Mouse (Mus musculus): ENCODE measurements around the gene Mgat4a. TPM values are rescaled to one million over a fixed set of nuclear protein-coding genes. Genes with fewer than 3 reads are reported as not detected.

Gene Mgat4a
- total and polyA plus RNA-seq, 3 experiments = 22.3 to 23.2 (median 22.9) TPM

GRCm38 (mm10) chr1:37561955-37562354 is 21.1 kb upstream of the Mgat4a start (continued):
- TF ChIP-seq SIN3A (IDR thresholded peaks at IDR 0.05; ENCODE audit: low read length) = peak; percentile 52; the same call in 1 of the 2 replicates
- no peak for TF ChIP-seq CTCF (conservative IDR thresholded peaks at IDR 0.05 in 1 of 2, IDR thresholded peaks at IDR 0.05 in 1 of 2; ENCODE audit: low read depth in 2 of 2, low read length in 2 of 2)
- no peak for TF ChIP-seq MAZ (IDR thresholded peaks at IDR 0.05; ENCODE audit: low read depth, low read length)

- Histone ChIP-seq H3K27ac (ENCODE audit: insufficient read depth, low read depth) (no peak overlapping the region), H3K79me2 (replicated peaks; ENCODE audit: control insufficient read depth, extremely low read depth, insufficient read depth, poor library complexity, severe bottlenecking) (no peaks in the 10 kb centered on the region)
- in situ Hi-C loops (cut with MboI; ENCODE audit: low pct_ligation_motif_present, low pct_unique_long_range_greater_than_20kb, low sequenced_read_pairs) = no loop called here
Observed at GRCm38 (mm10) chr1:37560356-37560755, 19.5 kb upstream of the Mgat4a start.

GRCm38 (mm10) chr1:37551986-37552385 is 11.2 kb upstream of the Mgat4a start:
- dilution Hi-C loops (cut with MboI; ENCODE audit: extremely low pct_ligation_motif_present, extremely low pct_unique_long_range_greater_than_20kb, low sequenced_read_pairs) (no loop called here), in situ Hi-C loops (cut with MboI; ENCODE audit: low pct_ligation_motif_present, low pct_unique_long_range_greater_than_20kb, low sequenced_read_pairs) (no loop called here)
- Histone ChIP-seq H3K4me1 (ENCODE audit: control insufficient read depth in 1 of 2, insufficient read depth in 2 of 2) (peaks cover 9 to 15% of the 10 kb centered on the region in 2 experiments), H3K27me3 (replicated peaks) (no peaks in the 10 kb centered on the region), H3K4me3 (replicated peaks in 1 of 3; ENCODE audit: low read depth in 2 of 3, low read length in 2 of 3, poor library complexity in 1 of 3) (no peak overlapping the region), H3K4me2 (ENCODE audit: insufficient read depth, low read depth, poor library complexity, severe bottlenecking) (no peak overlapping the region), H3K9me3 (replicated peaks; ENCODE audit: low read length) (no peaks in the 10 kb centered on the region), H3K36me3 (replicated peaks in 1 of 2; ENCODE audit: control insufficient read depth in 1 of 2, insufficient read depth in 1 of 2, low read length in 1 of 2) (no peaks in the 10 kb centered on the region), H3K27ac (ENCODE audit: insufficient read depth, low read depth) (no peak overlapping the region), H3K9ac (ENCODE audit: insufficient read depth, low read depth) (no peak overlapping the region), H3K79me2 (replicated peaks; ENCODE audit: control insufficient read depth, extremely low read depth, insufficient read depth, poor library complexity, severe bottlenecking) (no peaks in the 10 kb centered on the region)
- DNase-seq (ENCODE audit: extremely low read depth) = no peak
- no peak for TF ChIP-seq SIN3A (IDR thresholded peaks at IDR 0.05; ENCODE audit: low read length)
- TF ChIP-seq MYC (IDR thresholded peaks at IDR 0.05; ENCODE audit: low read depth, low read length) = no peak
- TF ChIP-seq NRF1 (IDR thresholded peaks at IDR 0.05; ENCODE audit: low read depth, low read length) = no peak
- no peak for TF ChIP-seq USF1 (IDR thresholded peaks at IDR 0.05; ENCODE audit: low read depth, low read length)
- no peak for TF ChIP-seq POLR2A (IDR thresholded peaks at IDR 0.05; ENCODE audit: low read depth, low read length)
- TF ChIP-seq ZNF384 (IDR thresholded peaks at IDR 0.05; ENCODE audit: low read depth, low read length) = no peak
- no peak for TF ChIP-seq SMC3 (IDR thresholded peaks at IDR 0.05; ENCODE audit: low read depth, low read length)

More at GRCm38 (mm10) chr1:37560356-37560755, 19.5 kb upstream of the Mgat4a start:
- Histone ChIP-seq H3K4me3 (replicated peaks in 1 of 3; ENCODE audit: low read depth in 2 of 3, low read length in 2 of 3, poor library complexity in 1 of 3) (no peak overlapping the region), H3K9me3 (replicated peaks; ENCODE audit: low read length) (peaks cover 5% of the 10 kb centered on the region), H3K9ac (ENCODE audit: insufficient read depth, low read depth) (no peak overlapping the region), H3K4me1 (ENCODE audit: control insufficient read depth in 1 of 2, insufficient read depth in 2 of 2) (peaks cover 0 to 37% of the 10 kb centered on the region in 2 experiments; a peak in 3 of 4 replicates), H3K36me3 (replicated peaks in 1 of 2; ENCODE audit: control insufficient read depth in 1 of 2, insufficient read depth in 1 of 2, low read length in 1 of 2) (no peaks in the 10 kb centered on the region), H3K27me3 (replicated peaks) (no peaks in the 10 kb centered on the region), H3K4me2 (ENCODE audit: insufficient read depth, low read depth, poor library complexity, severe bottlenecking) (no peak overlapping the region)
- DNase-seq (ENCODE audit: extremely low read depth) = no peak
- dilution Hi-C loops (cut with MboI; ENCODE audit: extremely low pct_ligation_motif_present, extremely low pct_unique_long_range_greater_than_20kb, low sequenced_read_pairs) = no loop called here
- TF ChIP-seq NELFE (IDR thresholded peaks at IDR 0.05; ENCODE audit: low read depth, low read length) = no peak
- no peak for TF ChIP-seq E2F4 (IDR thresholded peaks at IDR 0.05; ENCODE audit: insufficient replicate concordance, low read depth, low read length)
- TF ChIP-seq MEF2A (IDR thresholded peaks at IDR 0.05; ENCODE audit: borderline replicate concordance, low read depth, low read length) = no peak
- no peak for TF ChIP-seq RAD21 (IDR thresholded peaks at IDR 0.05; ENCODE audit: low read depth, low read length)
- no peak for TF ChIP-seq MXI1 (IDR thresholded peaks at IDR 0.05; ENCODE audit: low read depth, low read length)
- TF ChIP-seq PAX5 (IDR thresholded peaks at IDR 0.05; ENCODE audit: low read length) = no peak
- TF ChIP-seq CHD1 (IDR thresholded peaks at IDR 0.05; ENCODE audit: low read depth, low read length) = no peak
- no peak for TF ChIP-seq MYC (IDR thresholded peaks at IDR 0.05; ENCODE audit: low read depth, low read length)
- TF ChIP-seq JUN (IDR thresholded peaks at IDR 0.05; ENCODE audit: insufficient read depth, low read depth, low read length) = no peak
- TF ChIP-seq RCOR1 (conservative IDR thresholded peaks at IDR 0.05; ENCODE audit: low read depth, low read length) = no peak
- TF ChIP-seq CHD2 (IDR thresholded peaks at IDR 0.05; ENCODE audit: low read length) = no peak
- no peak for TF ChIP-seq JUND (conservative IDR thresholded peaks at IDR 0.05; ENCODE audit: low read depth, low read length)
- no peak for TF ChIP-seq NRF1 (IDR thresholded peaks at IDR 0.05; ENCODE audit: low read depth, low read length)
- TF ChIP-seq ZMIZ1 (IDR thresholded peaks at IDR 0.05; ENCODE audit: low read depth, low read length) = no peak
- TF ChIP-seq EP300 (IDR thresholded peaks at IDR 0.05; ENCODE audit: low read length) = no peak
